Mouse (Mus musculus) megakaryocyte progenitor cell, adult 5-6 weeks (primary cell): Measurements from ENCODE around the gene Nfe2l1. TPM values are rescaled to one million over a fixed set of nuclear protein-coding genes. Genes with fewer than 3 reads are reported as not detected.

ENCODE experiments used
- ATAC-seq: replicated peaks from 2 replicates; pipeline ENCODE4 v1.8.0; 2016; ENCODE audit warnings: mild to moderate bottlenecking, moderate TSS enrichment, inconsistent platforms; ENCODE audit not compliant: poor library complexity
- total RNA-seq, 2 experiments: library from RNA; stranded (forward) in 1 of 2; stranded (reverse) in 1 of 2; fragments of 157-497, 149-512 nt in 1 of 2; fragments of 200-1000 nt in 1 of 2; gene quantifications; 2 replicates each; pipeline versions ENCODE4 v1.2.3 to v1.2.4; 2015 to 2017

The Nfe2l1 gene
- total RNA-seq, 2 experiments from 2014 or later, result 39.0 to 42.5 TPM

GRCm38 (mm10) chr11:96848694-96849093, 18.9 kb upstream of the Nfe2l1 start:
- no peak for ATAC-seq

DNA sequence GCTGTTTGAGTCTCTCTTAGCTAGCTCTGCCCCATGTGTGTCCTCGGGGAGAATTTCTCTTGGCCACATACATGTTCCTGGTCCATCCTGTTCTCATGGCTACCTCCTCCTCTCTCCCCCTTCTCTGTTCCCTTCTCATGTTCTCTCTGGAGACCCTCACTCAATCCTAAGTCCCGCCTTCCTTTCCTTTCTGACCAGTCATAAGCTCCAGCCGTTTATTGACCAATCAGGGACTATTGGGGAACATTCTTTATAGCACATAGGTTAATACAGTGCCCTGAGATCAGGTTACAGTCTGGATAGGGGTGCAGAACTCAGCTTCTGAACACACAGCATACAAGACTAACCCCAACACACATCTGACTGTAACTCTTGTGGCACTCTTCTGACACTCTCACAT, 17.5 kb upstream of the Nfe2l1 start:
- no peak for ATAC-seq

DNA sequence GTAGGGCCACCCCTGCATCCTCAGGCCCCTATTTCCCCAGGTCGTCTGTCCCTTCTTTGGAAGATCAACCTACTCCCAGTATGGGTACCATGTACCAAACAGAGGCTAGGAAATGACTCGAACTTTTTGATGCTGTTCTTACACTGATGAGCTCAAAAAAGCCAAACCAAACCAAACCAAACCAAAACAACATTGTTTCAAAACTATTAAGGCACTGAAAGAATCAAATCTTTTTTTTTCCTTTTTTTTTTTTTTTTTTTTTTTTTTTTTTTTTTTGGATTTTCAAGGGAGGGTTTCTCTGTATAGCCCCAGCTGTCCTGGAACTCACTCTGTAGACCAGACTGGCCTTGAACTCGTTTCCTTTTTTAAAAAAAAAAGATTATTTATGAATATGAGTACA, 13.9 kb upstream of the Nfe2l1 start:
- ATAC-seq, result no peak

DNA sequence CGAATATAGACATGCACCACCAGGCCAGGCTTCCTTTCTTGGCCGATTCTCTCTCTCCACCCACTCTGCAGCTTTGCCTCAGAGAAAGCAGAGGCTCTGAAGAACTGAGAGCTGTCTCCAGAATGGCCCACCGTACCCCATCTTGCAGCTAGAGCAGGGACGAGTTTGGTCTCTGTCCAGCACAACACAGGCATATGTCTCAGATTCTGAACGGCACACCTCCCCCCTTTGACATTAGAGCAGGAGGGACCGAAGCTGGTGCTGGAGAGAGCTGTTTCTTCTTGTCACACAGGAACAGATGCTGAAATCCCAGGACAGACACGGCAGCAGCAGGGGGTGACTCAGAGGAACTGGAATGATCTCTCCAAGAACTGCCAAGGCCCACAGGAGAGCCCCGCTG, 10.5 kb upstream of the Nfe2l1 start:
- ATAC-seq, result no peak

GRCm38 (mm10) chr11:96839877-96840276, 10.1 kb upstream of the Nfe2l1 start:
- ATAC-seq, result no peak

- no peak for ATAC-seq
These were observed 9.7 kb upstream of the Nfe2l1 start for GRCm38 (mm10) chr11:96839428-96839827.

- no peak for ATAC-seq
These were observed 8.6 kb upstream of the Nfe2l1 start for GRCm38 (mm10) chr11:96838341-96838740.

DNA sequence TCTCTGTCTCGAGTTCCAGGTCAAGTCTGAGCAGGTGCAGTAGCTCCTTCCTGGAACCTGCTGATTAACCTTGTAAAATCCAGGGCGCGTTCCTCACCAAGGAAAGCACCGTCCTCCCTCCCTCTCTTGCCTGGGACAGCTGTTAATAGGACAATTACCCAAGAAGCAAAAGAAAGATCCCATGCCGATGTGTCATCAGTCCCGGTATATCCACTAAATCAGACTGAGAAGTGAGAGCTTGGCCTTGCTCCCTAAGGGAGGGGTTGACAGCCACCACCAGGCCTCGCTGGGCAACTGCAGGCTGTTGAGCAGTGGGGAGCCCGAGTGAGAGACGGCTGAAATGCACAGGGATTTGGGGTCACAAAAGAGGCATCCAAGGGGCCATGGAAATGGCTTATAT, 7.5 kb upstream of the Nfe2l1 start:
- peak; percentile 75 for ATAC-seq

DNA sequence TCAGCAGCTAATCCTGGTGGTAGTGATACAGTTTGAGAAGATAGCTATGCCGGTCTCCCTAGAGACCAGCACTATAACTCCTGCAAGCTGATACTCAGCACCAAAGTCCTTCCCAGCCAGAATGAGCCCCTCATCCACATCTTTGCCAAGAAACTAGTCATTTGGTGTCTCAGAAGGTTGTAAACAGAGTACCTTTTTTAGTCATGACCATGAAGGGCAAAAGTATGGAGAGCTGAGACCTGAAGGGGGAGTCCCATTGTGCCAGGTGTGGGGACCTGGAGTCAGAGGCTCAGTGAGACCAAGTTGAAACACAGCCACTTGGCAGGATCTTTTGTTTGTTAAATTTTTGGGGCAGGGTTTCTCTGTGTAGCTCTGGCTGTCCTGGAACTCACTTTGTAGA, 4.4 kb upstream of the Nfe2l1 start:
- no peak for ATAC-seq

DNA sequence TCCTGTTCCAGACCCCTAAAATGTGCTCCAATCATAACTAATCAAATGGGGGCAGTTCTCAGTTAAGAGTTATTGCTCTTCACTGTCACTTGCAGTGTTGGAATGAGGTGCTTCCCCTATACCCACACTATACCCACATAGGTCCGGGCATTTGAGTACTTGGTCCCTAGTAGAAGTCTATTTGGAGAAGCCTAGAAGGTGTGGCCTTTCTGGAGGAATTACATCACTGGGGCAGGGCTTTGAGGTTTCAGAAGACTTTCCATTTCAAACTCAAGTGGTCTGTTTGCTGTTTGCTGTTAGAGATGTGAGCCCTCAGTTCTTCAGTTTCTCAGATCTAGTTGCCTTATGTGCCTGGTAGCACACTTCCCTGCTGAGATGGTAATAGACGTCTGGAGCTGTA, 3.2 kb upstream of the Nfe2l1 start:
- ATAC-seq, result no peak

- ATAC-seq, result no peak
These were observed 2.8 kb upstream of the Nfe2l1 start for GRCm38 (mm10) chr11:96832541-96832940.

GRCm38 (mm10) chr11:96831516-96831915, 1.7 kb upstream of the Nfe2l1 start:
- no peak for ATAC-seq

GRCm38 (mm10) chr11:96830539-96831216, 910 bp upstream of the Nfe2l1 start:
- ATAC-seq, result no peak

GRCm38 (mm10) chr11:96829403-96829812, 360 bp downstream of the Nfe2l1 start:
- peak; percentile 66 for ATAC-seq

DNA sequence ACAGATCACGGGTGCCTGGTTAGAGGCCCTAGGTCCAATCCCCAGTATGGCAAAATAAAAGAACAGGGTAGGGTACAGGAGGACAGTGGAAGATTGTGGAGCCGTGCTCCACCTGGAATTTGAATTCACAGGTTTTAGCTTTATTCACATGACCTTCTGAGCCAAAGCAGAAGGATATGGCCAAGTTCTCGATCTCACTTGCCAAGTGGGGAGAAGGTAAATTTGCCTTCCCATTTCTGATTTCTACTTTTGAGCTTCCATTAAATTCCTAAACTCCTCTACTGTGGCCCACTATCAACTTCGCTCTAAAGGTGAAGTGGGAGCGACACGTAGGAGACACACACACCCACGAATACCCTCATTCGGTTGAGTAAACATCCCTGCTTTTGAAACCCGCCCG, 887 bp downstream of the Nfe2l1 start:
- ATAC-seq, result no peak

GRCm38 (mm10) chr11:96827917-96828316, 1.9 kb downstream of the Nfe2l1 start:
- no peak for ATAC-seq

DNA sequence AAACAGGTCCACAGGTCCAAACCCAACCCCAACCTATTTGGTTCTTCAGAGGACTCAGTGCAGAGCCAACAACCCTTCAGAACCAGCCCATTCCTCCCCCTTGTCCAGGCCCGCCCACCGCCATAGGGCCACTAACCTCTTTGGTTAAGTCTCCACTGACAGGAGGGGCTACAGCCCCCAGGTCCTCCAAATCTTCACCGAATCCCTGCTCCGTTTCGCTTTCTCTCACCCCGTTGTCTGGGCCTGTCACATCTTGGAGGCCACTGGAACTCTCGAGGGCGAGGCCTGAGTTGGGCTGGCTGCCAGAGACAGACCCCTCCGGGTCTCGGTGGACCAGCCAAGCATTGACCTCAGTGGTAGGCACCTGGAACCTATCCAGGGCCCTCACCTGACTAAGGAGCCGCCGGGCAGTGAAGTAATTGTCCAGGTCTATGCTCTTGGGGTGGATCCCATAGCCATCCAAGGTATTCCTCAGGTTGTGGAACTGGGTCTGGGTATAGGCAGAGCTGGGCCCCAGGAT, 2.6 kb downstream of the Nfe2l1 start:
- no peak for ATAC-seq

GRCm38 (mm10) chr11:96826481-96826880, 3.3 kb downstream of the Nfe2l1 start:
- ATAC-seq, result no peak

- ATAC-seq, result no peak
These were observed 4.8 kb downstream of the Nfe2l1 start for GRCm38 (mm10) chr11:96824783-96825495.

- ATAC-seq, result peak; percentile 97
These were observed 5.6 kb downstream of the Nfe2l1 start for GRCm38 (mm10) chr11:96823880-96824782.

GRCm38 (mm10) chr11:96823471-96823837, 6.3 kb downstream of the Nfe2l1 start:
- no peak for ATAC-seq
